Mouse (Mus musculus): ENCODE results near the gene Cdh1. TPM values are rescaled to one million over a fixed set of nuclear protein-coding genes. Genes with fewer than 3 reads are reported as not detected.
A peak's percentile ranks its signal among the peaks of the same experiment; 100 is the strongest.

The Cdh1 gene
- polyA plus RNA-seq, 1 experiment from 2014 or later: 4.6 TPM

DNA sequence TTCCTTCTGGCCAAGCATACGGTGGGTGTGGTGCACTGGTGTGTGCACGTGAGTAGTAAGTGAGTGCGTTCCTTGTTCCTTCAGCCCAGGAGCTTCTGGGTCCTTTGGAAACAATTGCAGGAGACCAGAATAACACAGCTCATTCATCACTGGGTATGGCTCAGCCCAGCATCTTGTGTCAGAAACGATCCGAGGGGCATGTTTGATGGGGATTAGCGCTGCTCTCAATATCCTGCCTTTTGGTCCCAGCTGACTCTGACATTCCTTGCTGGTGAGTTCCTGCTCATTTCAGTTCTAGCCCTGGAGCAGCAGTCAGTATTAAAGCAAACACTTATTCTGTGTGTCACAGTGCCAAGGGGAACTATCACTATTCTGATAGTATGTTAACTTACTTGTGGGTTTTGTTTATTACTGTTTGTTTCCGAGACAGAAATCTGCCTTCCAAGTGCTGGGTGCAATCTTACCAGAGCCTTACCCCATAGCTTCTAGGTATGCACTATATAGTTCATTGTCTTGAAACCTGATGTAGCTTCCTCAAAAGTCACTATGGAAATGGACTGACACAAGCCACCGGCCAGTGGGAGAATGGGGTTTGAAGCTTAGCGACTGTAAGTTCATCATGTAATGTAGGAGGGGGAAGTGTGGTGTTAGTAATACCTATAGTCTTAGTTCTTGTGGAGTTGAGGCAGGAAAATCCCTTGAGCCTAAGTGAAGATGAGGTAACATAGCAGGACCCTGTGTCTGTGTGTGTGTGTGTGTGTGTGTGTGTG, 23.1 kb downstream of the Cdh1 start:
- H3K9me3 ChIP-seq (ENCODE audit: control insufficient read depth, low read length): no peaks in the 10 kb centered on the region
- H3K4me1 ChIP-seq (ENCODE audit: control insufficient read depth, insufficient read depth, low read depth, low read length): no peaks in the 10 kb centered on the region
- 74% methylated on average over 9 of the region's 9 CpGs for WGBS
- H3K4me2 ChIP-seq (ENCODE audit: low read length): no peak overlapping the region
- no peak overlapping the region for H3K4me3 ChIP-seq (ENCODE audit: low read length)
- no peak overlapping the region for H3K9ac ChIP-seq (ENCODE audit: low read depth, low read length)
- H3K36me3 ChIP-seq (ENCODE audit: control insufficient read depth, insufficient read depth, low read length): no peaks in the 10 kb centered on the region
- no peak overlapping the region for H3K27ac ChIP-seq (ENCODE audit: low read depth, low read length)
- H3K27me3 ChIP-seq (replicated peaks; ENCODE audit: control insufficient read depth, insufficient read depth, low read length): no peaks in the 10 kb centered on the region
- ATAC-seq: no peak

DNA sequence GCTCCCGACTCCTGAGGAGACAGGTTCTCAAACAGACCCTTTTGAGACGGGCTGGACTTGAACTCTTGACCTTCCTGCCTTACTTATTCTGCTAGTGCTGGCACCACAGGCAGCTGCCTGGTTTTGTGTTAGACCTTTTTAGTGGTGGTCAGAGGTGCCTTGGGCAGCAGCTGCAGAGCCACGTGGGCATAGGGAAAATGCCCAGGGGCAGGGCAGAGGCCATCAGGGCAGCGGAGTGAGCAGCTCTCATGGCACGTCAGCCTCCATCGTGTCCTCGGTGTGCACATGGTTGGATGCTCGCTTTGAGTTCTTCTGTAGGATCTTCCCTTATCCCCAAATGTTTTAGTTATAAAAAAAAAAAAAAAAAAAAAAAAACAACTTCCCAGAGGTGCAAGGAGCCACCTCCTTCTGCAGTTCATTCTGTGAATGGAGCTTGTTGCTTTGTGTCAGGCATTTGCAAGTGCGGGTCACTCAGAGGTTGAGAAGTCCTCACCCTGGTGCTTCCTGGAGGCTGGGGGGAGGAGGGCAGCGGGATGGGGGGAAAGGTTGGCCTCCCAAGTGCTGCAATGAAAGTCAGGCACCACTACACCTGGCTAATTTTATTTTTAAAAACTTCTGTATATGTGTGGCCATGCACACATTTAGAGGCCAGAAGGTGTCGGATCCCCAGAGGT, 25.3 kb downstream of the Cdh1 start:
- ATAC-seq: no peak
- Histone ChIP-seq H3K27ac (ENCODE audit: low read depth, low read length) (no peak overlapping the region), H3K27me3 (replicated peaks; ENCODE audit: control insufficient read depth, insufficient read depth, low read length) (no peaks in the 10 kb centered on the region), H3K9ac (ENCODE audit: low read depth, low read length) (no peak overlapping the region), H3K36me3 (ENCODE audit: control insufficient read depth, insufficient read depth, low read length) (no peaks in the 10 kb centered on the region), H3K4me2 (ENCODE audit: low read length) (no peak overlapping the region), H3K4me1 (ENCODE audit: control insufficient read depth, insufficient read depth, low read depth, low read length) (no peaks in the 10 kb centered on the region), H3K4me3 (ENCODE audit: low read length) (no peak overlapping the region), H3K9me3 (ENCODE audit: control insufficient read depth, low read length) (no peaks in the 10 kb centered on the region)
- 77% methylated on average over 11 of the region's 11 CpGs for WGBS

DNA sequence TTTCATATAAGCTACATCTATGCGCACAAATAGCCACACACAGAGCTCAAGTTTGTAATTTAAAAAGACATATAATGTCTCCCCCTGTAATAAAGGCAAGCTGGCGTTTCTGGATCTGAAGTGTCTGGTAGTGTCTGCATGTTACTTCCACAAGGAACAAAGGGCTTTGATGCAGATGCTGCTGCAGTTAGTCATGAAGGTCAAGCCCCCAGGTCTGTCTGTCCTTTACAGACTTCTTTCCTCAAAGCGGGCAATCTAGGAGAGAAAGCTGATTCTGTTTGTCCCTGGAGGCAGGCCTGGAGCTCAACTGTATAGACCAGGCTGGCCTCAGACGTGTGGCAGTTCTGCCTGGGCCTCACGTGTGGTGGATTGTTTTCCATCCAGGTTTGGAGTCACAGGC, 26.3 kb downstream of the Cdh1 start:
- Histone ChIP-seq H3K27ac (ENCODE audit: low read depth, low read length) (no peak overlapping the region), H3K27me3 (replicated peaks; ENCODE audit: control insufficient read depth, insufficient read depth, low read length) (no peaks in the 10 kb centered on the region; the same call in 1 of the 2 replicates), H3K4me3 (ENCODE audit: low read length) (no peak overlapping the region), H3K36me3 (ENCODE audit: control insufficient read depth, insufficient read depth, low read length) (no peaks in the 10 kb centered on the region), H3K9me3 (ENCODE audit: control insufficient read depth, low read length) (no peaks in the 10 kb centered on the region), H3K4me1 (ENCODE audit: control insufficient read depth, insufficient read depth, low read depth, low read length) (no peaks in the 10 kb centered on the region), H3K9ac (ENCODE audit: low read depth, low read length) (no peak overlapping the region), H3K4me2 (ENCODE audit: low read length) (no peak overlapping the region)
- 76% methylated on average over 5 of the region's 5 CpGs for WGBS
- no peak for ATAC-seq

DNA sequence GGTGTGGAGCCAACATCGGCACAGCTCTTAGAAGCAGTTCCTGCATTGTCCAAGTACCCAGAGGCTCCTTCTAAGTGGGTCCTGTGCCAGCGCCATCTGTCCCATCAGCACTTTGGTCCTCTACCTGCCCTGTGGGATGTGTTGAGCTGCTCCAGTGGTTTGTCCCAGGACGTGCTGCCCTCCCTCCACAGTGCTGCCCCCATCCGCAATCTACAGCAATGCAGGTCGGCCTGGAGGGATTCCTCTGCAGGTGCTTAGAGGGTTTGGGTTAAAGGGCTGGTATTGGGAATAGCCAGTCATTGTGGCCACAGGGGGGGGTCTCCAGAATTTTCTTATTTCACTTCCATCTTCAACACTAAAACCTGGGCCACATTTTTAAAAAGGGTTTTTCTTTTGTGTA, 28.8 kb downstream of the Cdh1 start:
- ATAC-seq: no peak
- Histone ChIP-seq H3K36me3 (ENCODE audit: control insufficient read depth, insufficient read depth, low read length) (no peaks in the 10 kb centered on the region), H3K4me3 (ENCODE audit: low read length) (no peak overlapping the region), H3K4me1 (ENCODE audit: control insufficient read depth, insufficient read depth, low read depth, low read length) (no peaks in the 10 kb centered on the region), H3K9ac (ENCODE audit: low read depth, low read length) (no peak overlapping the region), H3K27me3 (replicated peaks; ENCODE audit: control insufficient read depth, insufficient read depth, low read length) (no peaks in the 10 kb centered on the region; the same call in 1 of the 2 replicates), H3K4me2 (ENCODE audit: low read length) (no peak overlapping the region), H3K27ac (ENCODE audit: low read depth, low read length) (no peak overlapping the region), H3K9me3 (ENCODE audit: control insufficient read depth, low read length) (no peaks in the 10 kb centered on the region)
- 40% methylated on average over 5 of the region's 5 CpGs for WGBS

DNA sequence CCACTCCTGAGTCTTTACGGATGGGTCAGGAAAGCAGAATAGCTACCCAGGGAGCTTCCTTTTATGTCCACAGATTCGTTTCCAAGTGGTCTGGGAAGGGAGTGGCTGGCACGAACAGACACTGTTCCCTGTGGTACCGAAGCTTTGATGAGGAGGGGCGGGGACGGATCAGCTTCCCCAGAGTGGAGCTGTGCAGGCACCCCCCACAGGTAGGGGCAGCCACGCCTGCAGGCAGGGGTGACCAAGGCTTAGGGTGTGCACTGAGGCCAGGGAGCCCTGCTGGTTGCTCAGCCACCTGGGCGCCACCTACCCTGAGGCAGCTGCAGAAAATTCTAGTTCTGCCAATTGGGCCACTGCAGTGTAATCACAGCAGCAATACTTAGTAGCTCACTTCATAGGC, 29.5 kb downstream of the Cdh1 start:
- no peak overlapping the region for H3K9ac ChIP-seq (ENCODE audit: low read depth, low read length)
- H3K27ac ChIP-seq (ENCODE audit: low read depth, low read length): no peak overlapping the region
- WGBS: 22% methylated on average over 8 of the region's 8 CpGs

DNA sequence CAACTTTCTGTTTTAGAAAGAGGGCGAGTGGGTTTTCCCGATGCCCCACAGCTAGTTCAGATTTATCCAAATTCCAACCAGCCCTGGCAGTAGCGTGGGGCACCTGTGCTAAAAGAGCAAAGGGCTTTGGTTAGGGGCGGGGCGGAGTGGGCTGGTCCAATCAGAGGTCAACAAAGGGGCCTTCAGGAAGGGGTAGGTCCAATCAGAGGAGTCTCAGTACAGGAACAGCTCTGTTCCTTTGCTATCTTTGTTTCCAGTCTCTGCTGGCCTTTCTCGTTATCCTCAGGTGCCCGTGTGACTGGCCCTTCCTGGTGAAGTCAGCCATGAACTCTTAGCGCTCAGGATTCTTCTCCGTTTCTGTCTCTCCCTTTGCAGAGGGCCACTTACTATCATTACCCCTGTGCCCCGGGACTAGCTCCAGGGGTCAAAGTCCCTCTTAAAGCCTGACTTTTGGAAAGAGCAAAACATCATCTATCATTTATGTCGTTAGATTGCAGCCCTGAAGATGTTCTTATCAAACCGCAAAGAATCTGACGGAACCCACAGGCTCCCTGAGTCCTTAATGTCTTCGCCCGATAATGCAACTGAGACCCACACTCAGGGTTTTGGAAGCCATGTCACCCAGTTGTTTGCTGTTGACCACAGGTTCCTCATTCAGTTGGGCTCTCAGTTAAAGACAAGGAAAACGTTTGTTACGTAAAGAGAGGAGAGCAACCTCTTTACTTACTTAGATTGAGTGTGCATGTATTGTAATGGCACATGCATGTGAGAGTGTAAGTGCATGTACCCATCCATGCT, 30.4 kb downstream of the Cdh1 start:
- H3K36me3 ChIP-seq (ENCODE audit: control insufficient read depth, insufficient read depth, low read length): no peaks in the 10 kb centered on the region
- H3K4me3 ChIP-seq (ENCODE audit: low read length): no peak overlapping the region
- H3K27me3 ChIP-seq (replicated peaks; ENCODE audit: control insufficient read depth, insufficient read depth, low read length): no peaks in the 10 kb centered on the region; the same call in 1 of the 2 replicates
- no peak for ATAC-seq
- H3K9me3 ChIP-seq (ENCODE audit: control insufficient read depth, low read length): no peaks in the 10 kb centered on the region
- no peak overlapping the region for H3K27ac ChIP-seq (ENCODE audit: low read depth, low read length)
- H3K4me2 ChIP-seq (ENCODE audit: low read length): no peak overlapping the region
- WGBS: 73% methylated on average over 17 of the region's 17 CpGs
- no peak overlapping the region for H3K9ac ChIP-seq (ENCODE audit: low read depth, low read length)
- no peaks in the 10 kb centered on the region for H3K4me1 ChIP-seq (ENCODE audit: control insufficient read depth, insufficient read depth, low read depth, low read length)

More for the DNA sequence above, 29.5 kb downstream of the Cdh1 start:
- no peaks in the 10 kb centered on the region; the same call in 1 of the 2 replicates for H3K27me3 ChIP-seq (replicated peaks; ENCODE audit: control insufficient read depth, insufficient read depth, low read length)
- no peaks in the 10 kb centered on the region for H3K36me3 ChIP-seq (ENCODE audit: control insufficient read depth, insufficient read depth, low read length)
- H3K4me2 ChIP-seq (ENCODE audit: low read length): no peak overlapping the region
- H3K4me1 ChIP-seq (ENCODE audit: control insufficient read depth, insufficient read depth, low read depth, low read length): no peaks in the 10 kb centered on the region
- no peak overlapping the region for H3K4me3 ChIP-seq (ENCODE audit: low read length)
- H3K9me3 ChIP-seq (ENCODE audit: control insufficient read depth, low read length): no peaks in the 10 kb centered on the region
- 0 out of 2 replicates have a peak, but pooled peaks have one; percentile 37 for ATAC-seq

DNA sequence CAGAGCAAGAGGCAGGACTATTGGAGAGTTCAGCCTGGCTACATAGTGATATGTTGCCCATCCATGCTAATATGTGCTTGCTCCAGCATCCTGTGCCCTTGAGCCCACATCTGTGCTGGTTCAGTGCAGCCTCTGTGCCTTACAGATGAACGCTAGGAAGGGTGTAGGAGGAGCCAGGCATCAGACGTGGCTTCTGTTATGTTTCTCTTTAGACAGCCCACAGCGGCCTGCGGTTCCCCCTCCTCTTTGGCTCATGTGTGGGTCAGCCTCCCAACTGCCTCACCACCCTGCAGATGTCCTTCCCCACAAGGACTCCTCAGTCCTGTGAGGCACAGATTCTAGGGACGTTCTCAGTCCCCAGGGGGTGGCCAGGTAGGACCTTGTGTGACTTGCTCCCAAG, 32.1 kb downstream of the Cdh1 start:
- Histone ChIP-seq H3K9me3 (ENCODE audit: control insufficient read depth, low read length) (no peaks in the 10 kb centered on the region), H3K27ac (ENCODE audit: low read depth, low read length) (no peak overlapping the region), H3K27me3 (replicated peaks; ENCODE audit: control insufficient read depth, insufficient read depth, low read length) (no peaks in the 10 kb centered on the region; the same call in 1 of the 2 replicates), H3K4me1 (ENCODE audit: control insufficient read depth, insufficient read depth, low read depth, low read length) (no peaks in the 10 kb centered on the region), H3K9ac (ENCODE audit: low read depth, low read length) (no peak overlapping the region), H3K36me3 (ENCODE audit: control insufficient read depth, insufficient read depth, low read length) (no peaks in the 10 kb centered on the region), H3K4me2 (ENCODE audit: low read length) (no peak overlapping the region), H3K4me3 (ENCODE audit: low read length) (no peak overlapping the region)
- 37% methylated on average over 5 of the region's 5 CpGs for WGBS
- ATAC-seq: no peak

DNA sequence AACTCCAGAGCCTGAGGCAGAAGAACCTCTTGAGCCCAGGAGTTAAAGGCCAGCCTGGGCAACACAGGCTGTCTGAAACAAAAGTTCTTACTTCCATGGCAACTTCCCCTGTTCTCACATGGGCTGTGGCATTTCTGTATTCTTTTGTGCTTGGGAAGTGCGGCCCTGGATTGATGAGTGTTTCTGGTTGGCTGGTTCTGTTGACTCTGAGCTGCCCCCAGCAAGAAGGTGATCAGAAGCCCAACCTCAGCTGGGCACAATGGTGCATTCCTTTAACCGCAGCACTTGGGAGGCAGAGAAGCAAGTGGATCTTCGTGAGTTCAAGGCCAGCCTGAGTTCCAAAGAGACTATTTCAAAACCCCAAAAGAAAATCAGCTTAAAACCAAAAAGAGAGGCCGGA, 34.3 kb downstream of the Cdh1 start:
- H3K36me3 ChIP-seq (ENCODE audit: control insufficient read depth, insufficient read depth, low read length): no peaks in the 10 kb centered on the region
- ATAC-seq: no peak
- WGBS: 63% methylated on average over 4 of the region's 4 CpGs
- H3K27me3 ChIP-seq (replicated peaks; ENCODE audit: control insufficient read depth, insufficient read depth, low read length): no peaks in the 10 kb centered on the region; the same call in 1 of the 2 replicates
- H3K4me3 ChIP-seq (ENCODE audit: low read length): no peak overlapping the region
- no peak overlapping the region for H3K4me2 ChIP-seq (ENCODE audit: low read length)
- H3K27ac ChIP-seq (ENCODE audit: low read depth, low read length): no peak overlapping the region
- H3K4me1 ChIP-seq (ENCODE audit: control insufficient read depth, insufficient read depth, low read depth, low read length): no peaks in the 10 kb centered on the region
- no peak overlapping the region for H3K9ac ChIP-seq (ENCODE audit: low read depth, low read length)
- no peaks in the 10 kb centered on the region for H3K9me3 ChIP-seq (ENCODE audit: control insufficient read depth, low read length)

DNA sequence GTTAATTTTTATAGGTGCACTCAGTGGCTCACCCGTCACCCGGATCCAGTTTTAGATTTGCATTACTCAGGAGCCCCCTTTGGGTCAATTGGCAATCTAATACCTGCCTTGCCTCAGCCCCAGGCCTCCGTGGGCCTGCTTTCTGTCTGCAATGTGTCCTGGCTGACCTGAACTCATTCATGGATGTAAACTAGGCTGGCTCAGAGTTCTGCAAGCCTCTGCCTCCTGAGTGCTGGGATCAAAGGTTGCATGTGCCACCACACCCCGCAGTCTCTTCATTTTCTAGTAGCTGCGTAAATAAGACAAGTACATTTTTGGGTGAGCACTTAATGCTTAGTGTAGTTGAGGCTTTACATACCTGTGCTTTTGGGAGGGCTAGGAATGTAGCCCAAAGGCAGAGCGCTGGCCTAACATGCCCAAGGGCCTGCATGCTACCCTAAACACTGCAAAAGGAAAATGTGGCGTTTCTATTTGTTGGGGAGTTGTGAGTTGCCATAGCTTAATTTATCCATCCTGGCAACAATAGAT, 35.7 kb downstream of the Cdh1 start:
- no peak for ATAC-seq
- no peaks in the 10 kb centered on the region for H3K4me1 ChIP-seq (ENCODE audit: control insufficient read depth, insufficient read depth, low read depth, low read length)
- H3K9ac ChIP-seq (ENCODE audit: low read depth, low read length): no peak overlapping the region
- H3K9me3 ChIP-seq (ENCODE audit: control insufficient read depth, low read length): no peaks in the 10 kb centered on the region
- H3K27ac ChIP-seq (ENCODE audit: low read depth, low read length): no peak overlapping the region
- no peak overlapping the region for H3K4me2 ChIP-seq (ENCODE audit: low read length)
- WGBS: 96% methylated on average over 7 of the region's 7 CpGs
- H3K4me3 ChIP-seq (ENCODE audit: low read length): no peak overlapping the region
- H3K36me3 ChIP-seq (ENCODE audit: control insufficient read depth, insufficient read depth, low read length): no peaks in the 10 kb centered on the region
- no peaks in the 10 kb centered on the region; the same call in 1 of the 2 replicates for H3K27me3 ChIP-seq (replicated peaks; ENCODE audit: control insufficient read depth, insufficient read depth, low read length)

Data from hindbrain, embryonic 16.5 days (tissue).